Mouse (Mus musculus) thymus, adult 2 months (tissue): ENCODE measurements at regions not wholly inside any gene's neighbourhood (a gene's known extent, or its start where the extent isn't known, plus 50 kb on each side); places are given as distances from the start of the nearest gene placed in this dataset.

ENCODE experiments used
- CTCF ChIP-seq: fragments of 200-500 bp; IDR thresholded peaks from 2 replicates; pipeline ENCODE4 v1.5.1; 2012; ENCODE audit warnings: mild to moderate bottlenecking, control low read depth, low read length, moderate library complexity, borderline replicate concordance; ENCODE audit not compliant: control insufficient read depth, poor library complexity, insufficient read depth; ENCODE audit errors: extremely low read depth
- POLR2A ChIP-seq: fragments of 200-500 bp; IDR thresholded peaks from 2 replicates; pipeline ENCODE4 v1.6.1; 2012; ENCODE audit warnings: mild to moderate bottlenecking, low read length, control low read depth, moderate library complexity; ENCODE audit not compliant: control insufficient read depth, poor library complexity, insufficient read depth; ENCODE audit errors: extremely low read depth

GRCm38 (mm10) chr4:152961677-152962076 lies 484.0 kb upstream of the Kcnab2 start:
- TF ChIP-seq CTCF, result no peak
- no peak for TF ChIP-seq POLR2A
